Mouse (Mus musculus): ENCODE measurements at regions not wholly inside any gene's neighbourhood (a gene's known extent, or its start where the extent isn't known, plus 50 kb on each side); places are given as distances from the start of the nearest gene placed in this dataset.

DNA sequence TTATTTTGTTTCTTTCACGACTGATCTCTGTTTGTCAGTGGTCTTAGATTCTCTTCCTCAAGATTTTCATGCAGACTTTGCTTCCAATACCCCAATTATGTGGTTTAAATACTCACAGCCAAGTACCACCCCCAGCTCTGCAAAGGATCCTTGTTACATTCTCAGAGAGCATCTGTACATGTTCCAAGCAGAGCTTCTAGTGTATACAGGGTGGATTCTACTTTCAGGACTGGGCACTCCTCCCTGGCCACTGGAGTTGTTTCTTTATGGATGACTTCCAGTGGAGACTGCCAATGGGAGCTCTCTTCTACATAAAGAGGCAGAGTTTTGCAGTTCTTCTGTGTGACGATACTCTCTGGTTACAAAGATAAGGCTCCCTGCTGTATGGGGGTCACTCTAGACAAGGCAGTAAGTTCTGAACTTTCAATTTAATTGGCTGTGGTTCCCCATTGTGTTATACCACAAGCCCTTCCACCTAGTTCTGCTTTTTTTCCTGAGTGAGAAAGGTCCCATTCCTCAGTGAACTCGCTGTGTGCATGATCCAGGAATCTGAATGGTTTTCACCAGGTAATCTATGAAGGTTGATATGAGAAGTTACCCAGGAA is 240.4 kb upstream of the Kcnj16 start:
- WGBS, result 75% methylated on average over 3 of the region's 3 CpGs
- no peak for TF ChIP-seq CTCF (IDR thresholded peaks at IDR 0.05; ENCODE audit: low read depth)
- Histone ChIP-seq H3K27me3 (replicated peaks; ENCODE audit: control insufficient read depth, insufficient read depth, low read length) (no peaks in the 10 kb centered on the region), H3K36me3 (ENCODE audit: control insufficient read depth, insufficient read depth) (no peaks in the 10 kb centered on the region), H3K27ac (ENCODE audit: low read depth, low read length) (no peak overlapping the region), H3K4me1 (replicated peaks; ENCODE audit: control insufficient read depth, insufficient read depth, low read length) (no peaks in the 10 kb centered on the region), H3K4me2 (replicated peaks; ENCODE audit: low read depth) (no peak overlapping the region), H3K9ac (ENCODE audit: low read depth, low read length) (no peak overlapping the region), H3K4me3 (ENCODE audit: low read depth, low read length) (no peak overlapping the region), H3K9me3 (ENCODE audit: control insufficient read depth) (no peaks in the 10 kb centered on the region)
- no peak for ATAC-seq

DNA sequence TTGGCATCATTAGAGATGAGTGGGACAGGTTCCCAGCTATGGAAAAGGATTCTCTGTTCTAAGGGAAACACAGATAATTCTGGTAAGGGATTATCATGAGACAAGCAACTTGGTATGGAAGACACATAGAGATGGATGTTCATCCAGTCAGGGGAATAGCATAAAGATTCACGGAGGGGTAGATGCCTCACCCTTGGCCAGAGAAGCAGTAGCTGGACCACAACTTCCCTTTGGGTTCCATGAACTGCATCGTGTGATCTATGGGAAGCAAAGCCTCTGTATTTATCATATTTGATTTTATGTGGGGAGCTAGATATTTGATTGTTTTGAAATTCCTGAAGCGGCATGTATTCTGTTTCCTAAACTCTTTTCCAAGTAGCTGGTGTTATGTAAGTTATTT is 236.3 kb upstream of the Kcnj16 start:
- ATAC-seq, result no peak
- 68% methylated on average over 3 of the region's 3 CpGs for WGBS
- no peak for TF ChIP-seq CTCF (IDR thresholded peaks at IDR 0.05; ENCODE audit: low read depth)
- H3K4me3 ChIP-seq (ENCODE audit: low read depth, low read length), result no peak overlapping the region
- H3K4me1 ChIP-seq (replicated peaks; ENCODE audit: control insufficient read depth, insufficient read depth, low read length), result no peaks in the 10 kb centered on the region
- H3K9ac ChIP-seq (ENCODE audit: low read depth, low read length), result no peak overlapping the region
- no peak overlapping the region for H3K27ac ChIP-seq (ENCODE audit: low read depth, low read length)
- H3K27me3 ChIP-seq (replicated peaks; ENCODE audit: control insufficient read depth, insufficient read depth, low read length), result no peaks in the 10 kb centered on the region
- H3K4me2 ChIP-seq (replicated peaks; ENCODE audit: low read depth), result no peak overlapping the region
- H3K36me3 ChIP-seq (ENCODE audit: control insufficient read depth, insufficient read depth), result no peaks in the 10 kb centered on the region
- no peaks in the 10 kb centered on the region for H3K9me3 ChIP-seq (ENCODE audit: control insufficient read depth)

DNA sequence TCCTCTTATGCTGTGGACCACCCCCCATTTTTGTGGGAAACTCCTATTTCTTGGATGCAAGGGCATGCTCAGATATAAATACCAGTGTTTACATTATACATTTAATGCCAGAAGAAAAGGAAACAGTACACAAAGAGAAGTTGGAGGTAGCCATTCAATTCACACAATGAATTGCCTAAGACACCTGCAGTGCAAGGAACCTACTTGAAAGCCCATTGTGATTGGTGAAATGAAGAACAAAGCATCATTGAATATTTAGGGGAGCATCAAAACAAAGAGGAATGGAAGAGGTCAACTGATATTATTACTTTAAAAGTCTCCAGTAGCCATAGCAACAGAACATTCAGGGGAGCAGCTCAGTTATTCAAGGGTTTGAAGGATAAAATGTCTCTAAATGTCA is 193.7 kb upstream of the Kcnj16 start:
- no peaks in the 10 kb centered on the region for H3K36me3 ChIP-seq (ENCODE audit: control insufficient read depth, insufficient read depth)
- no peak for ATAC-seq
- H3K9me3 ChIP-seq (ENCODE audit: control insufficient read depth), result no peaks in the 10 kb centered on the region
- H3K4me1 ChIP-seq (replicated peaks; ENCODE audit: control insufficient read depth, insufficient read depth, low read length), result no peaks in the 10 kb centered on the region
- no peak overlapping the region for H3K4me3 ChIP-seq (ENCODE audit: low read depth, low read length)
- no peaks in the 10 kb centered on the region for H3K27me3 ChIP-seq (replicated peaks; ENCODE audit: control insufficient read depth, insufficient read depth, low read length)
- H3K27ac ChIP-seq (ENCODE audit: low read depth, low read length), result no peak overlapping the region
- no peak for TF ChIP-seq CTCF (IDR thresholded peaks at IDR 0.05; ENCODE audit: low read depth)
- no peak overlapping the region for H3K9ac ChIP-seq (ENCODE audit: low read depth, low read length)
- no peak overlapping the region for H3K4me2 ChIP-seq (replicated peaks; ENCODE audit: low read depth)

DNA sequence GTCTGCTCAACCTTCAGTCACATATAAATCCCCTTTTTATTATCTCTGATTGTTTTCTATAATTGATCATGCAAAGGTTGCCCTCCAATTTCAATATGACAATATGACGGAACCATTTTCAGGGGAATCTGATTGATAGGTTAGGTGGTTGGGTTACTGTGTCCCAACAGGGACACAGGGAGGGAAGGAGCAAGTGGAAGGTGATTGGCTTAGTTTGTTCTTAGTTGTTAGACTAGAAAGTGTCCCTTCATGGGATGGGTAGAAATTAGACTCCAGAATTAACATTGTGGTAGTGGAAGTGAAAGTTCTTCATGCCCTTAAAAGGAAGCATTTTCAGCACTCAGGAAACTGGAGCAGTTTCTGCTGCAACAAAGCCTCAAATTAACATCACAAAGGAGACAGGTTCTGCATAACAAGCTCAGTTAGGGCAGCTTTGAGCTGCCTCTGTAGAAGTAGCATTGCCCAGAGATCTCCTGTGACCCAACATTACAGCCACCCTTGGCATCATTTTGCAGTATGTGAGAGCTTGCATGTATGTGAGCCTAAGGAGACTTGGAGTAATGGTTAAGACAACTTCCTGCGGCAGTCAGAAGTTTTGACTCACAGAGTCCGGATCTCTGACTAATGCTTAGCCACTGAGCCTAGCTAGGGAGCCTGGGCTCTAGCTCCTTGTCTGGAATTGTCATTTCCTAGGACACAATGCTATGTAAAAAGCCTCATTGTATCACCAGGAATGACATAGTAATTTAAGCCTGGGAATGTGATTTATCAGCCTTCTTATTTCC is 186.1 kb upstream of the Kcnj16 start:
- H3K4me1 ChIP-seq (replicated peaks; ENCODE audit: control insufficient read depth, insufficient read depth, low read length), result no peaks in the 10 kb centered on the region
- no peak overlapping the region for H3K4me3 ChIP-seq (ENCODE audit: low read depth, low read length)
- no peak for TF ChIP-seq CTCF (IDR thresholded peaks at IDR 0.05; ENCODE audit: low read depth)
- H3K9me3 ChIP-seq (ENCODE audit: control insufficient read depth), result no peaks in the 10 kb centered on the region
- 68% methylated on average over 3 of the region's 3 CpGs for WGBS
- H3K27me3 ChIP-seq (replicated peaks; ENCODE audit: control insufficient read depth, insufficient read depth, low read length), result no peaks in the 10 kb centered on the region
- no peak for ATAC-seq
- H3K27ac ChIP-seq (ENCODE audit: low read depth, low read length), result no peak overlapping the region
- no peak overlapping the region for H3K9ac ChIP-seq (ENCODE audit: low read depth, low read length)
- H3K36me3 ChIP-seq (ENCODE audit: control insufficient read depth, insufficient read depth), result no peaks in the 10 kb centered on the region
- H3K4me2 ChIP-seq (replicated peaks; ENCODE audit: low read depth), result no peak overlapping the region

DNA sequence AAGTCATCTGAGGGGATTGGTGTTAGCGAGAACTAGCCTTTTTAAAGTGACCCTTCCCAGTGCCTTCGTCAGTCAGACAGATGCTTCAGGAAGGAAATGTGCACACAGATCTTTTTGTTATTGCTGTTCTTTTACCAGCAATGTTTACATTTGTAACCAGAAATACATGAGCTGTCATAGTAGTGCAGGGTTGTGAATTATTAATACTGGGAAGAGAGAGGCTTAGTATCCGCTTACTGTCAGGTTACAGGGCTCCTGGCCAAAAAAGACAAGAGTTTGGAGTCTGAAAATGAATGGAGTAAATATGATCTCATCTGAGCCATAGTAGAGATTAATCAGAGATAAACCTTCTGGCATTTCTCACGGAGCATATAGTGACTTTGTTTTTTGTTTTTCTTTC is 178.3 kb upstream of the Kcnj16 start:
- H3K27ac ChIP-seq (ENCODE audit: low read depth, low read length), result no peak overlapping the region
- no peak for TF ChIP-seq CTCF (IDR thresholded peaks at IDR 0.05; ENCODE audit: low read depth)
- H3K27me3 ChIP-seq (replicated peaks; ENCODE audit: control insufficient read depth, insufficient read depth, low read length), result no peaks in the 10 kb centered on the region
- H3K36me3 ChIP-seq (ENCODE audit: control insufficient read depth, insufficient read depth), result no peaks in the 10 kb centered on the region
- no peaks in the 10 kb centered on the region for H3K9me3 ChIP-seq (ENCODE audit: control insufficient read depth)
- no peak overlapping the region for H3K4me2 ChIP-seq (replicated peaks; ENCODE audit: low read depth)
- no peak overlapping the region for H3K4me3 ChIP-seq (ENCODE audit: low read depth, low read length)
- WGBS, result 59% methylated on average over 4 of the region's 4 CpGs
- H3K4me1 ChIP-seq (replicated peaks; ENCODE audit: control insufficient read depth, insufficient read depth, low read length), result no peaks in the 10 kb centered on the region
- H3K9ac ChIP-seq (ENCODE audit: low read depth, low read length), result no peak overlapping the region
- no peak for ATAC-seq

DNA sequence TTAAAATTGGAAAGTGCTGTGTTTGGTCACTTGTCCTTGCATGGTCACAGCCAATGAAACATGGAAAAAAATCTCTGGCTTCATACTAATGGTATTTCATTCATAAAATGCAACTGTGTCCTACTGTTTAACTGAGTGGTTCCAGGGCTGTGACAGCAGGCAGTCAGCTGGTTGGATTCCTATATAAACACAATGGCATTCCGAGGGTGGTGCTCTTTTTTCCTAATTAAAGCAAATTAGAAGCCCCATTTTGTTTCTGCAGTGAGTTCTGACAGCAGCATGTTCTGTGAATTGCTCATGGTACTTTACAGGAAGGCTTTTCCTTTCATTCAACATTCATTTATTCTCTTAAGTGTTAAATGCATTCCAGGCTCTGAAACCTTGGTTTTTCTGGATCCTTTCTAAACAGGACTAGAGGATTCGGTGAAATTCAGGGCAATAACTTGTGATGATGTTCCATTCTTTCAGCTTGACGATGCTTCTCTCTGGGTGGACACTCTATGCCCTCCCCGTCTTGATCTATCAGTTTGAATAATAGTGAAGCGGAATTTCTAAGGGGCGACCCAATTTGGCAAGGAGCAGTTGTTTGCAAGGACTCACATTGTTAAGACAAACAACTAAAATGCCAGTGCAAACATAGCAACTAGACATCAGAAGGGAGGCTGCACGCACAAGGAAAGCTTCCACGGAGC is 167.8 kb upstream of the Kcnj16 start:
- Histone ChIP-seq H3K4me3 (ENCODE audit: low read depth, low read length) (no peak overlapping the region), H3K4me1 (replicated peaks; ENCODE audit: control insufficient read depth, insufficient read depth, low read length) (no peaks in the 10 kb centered on the region), H3K9me3 (ENCODE audit: control insufficient read depth) (no peaks in the 10 kb centered on the region), H3K27me3 (replicated peaks; ENCODE audit: control insufficient read depth, insufficient read depth, low read length) (no peaks in the 10 kb centered on the region), H3K4me2 (replicated peaks; ENCODE audit: low read depth) (no peak overlapping the region), H3K9ac (ENCODE audit: low read depth, low read length) (no peak overlapping the region), H3K36me3 (ENCODE audit: control insufficient read depth, insufficient read depth) (no peaks in the 10 kb centered on the region), H3K27ac (ENCODE audit: low read depth, low read length) (no peak overlapping the region)
- ATAC-seq, result no peak
- TF ChIP-seq CTCF (IDR thresholded peaks at IDR 0.05; ENCODE audit: low read depth), result no peak
- 47% methylated on average over 8 of the region's 8 CpGs for WGBS
